Mouse (Mus musculus) MN1 (cell line): ENCODE measurements around the gene Rcan1.
"Not testable (repeated sequence)": the region's sequence is repeated elsewhere in the genome, so short reads cannot be mapped to it uniquely, and the experiment has no call there.

ENCODE experiments used
- DNase-seq: peaks from one replicate; pipeline ENCODE4 v3.0.0-alpha.2; 2016; ENCODE audit warnings: low spot score

The Rcan1 gene

DNA sequence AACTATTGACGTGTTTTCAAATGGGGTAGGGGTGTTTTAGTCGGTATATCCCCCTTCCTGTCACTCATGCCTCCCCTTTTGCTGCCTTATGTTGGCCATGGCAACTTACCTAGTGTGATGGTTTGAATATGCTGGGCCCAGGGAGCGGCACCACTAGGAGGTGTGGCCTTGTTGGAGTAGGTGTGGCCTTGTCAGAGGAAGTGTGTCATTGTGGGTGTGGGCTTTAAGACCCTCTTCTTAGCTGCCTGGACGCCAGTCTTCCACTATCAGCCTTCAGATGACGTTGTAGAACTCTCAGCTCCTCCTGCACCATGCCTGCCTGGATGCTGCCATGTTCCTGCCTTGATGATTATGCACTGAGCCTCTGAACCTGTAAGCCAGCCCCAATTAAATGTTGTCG is at the start of gene Rcan1:
TSS of gene Rcan1 (minus strand) at position 162 of the 400 bp plus-strand sequence.
- no peak for DNase-seq

DNA sequence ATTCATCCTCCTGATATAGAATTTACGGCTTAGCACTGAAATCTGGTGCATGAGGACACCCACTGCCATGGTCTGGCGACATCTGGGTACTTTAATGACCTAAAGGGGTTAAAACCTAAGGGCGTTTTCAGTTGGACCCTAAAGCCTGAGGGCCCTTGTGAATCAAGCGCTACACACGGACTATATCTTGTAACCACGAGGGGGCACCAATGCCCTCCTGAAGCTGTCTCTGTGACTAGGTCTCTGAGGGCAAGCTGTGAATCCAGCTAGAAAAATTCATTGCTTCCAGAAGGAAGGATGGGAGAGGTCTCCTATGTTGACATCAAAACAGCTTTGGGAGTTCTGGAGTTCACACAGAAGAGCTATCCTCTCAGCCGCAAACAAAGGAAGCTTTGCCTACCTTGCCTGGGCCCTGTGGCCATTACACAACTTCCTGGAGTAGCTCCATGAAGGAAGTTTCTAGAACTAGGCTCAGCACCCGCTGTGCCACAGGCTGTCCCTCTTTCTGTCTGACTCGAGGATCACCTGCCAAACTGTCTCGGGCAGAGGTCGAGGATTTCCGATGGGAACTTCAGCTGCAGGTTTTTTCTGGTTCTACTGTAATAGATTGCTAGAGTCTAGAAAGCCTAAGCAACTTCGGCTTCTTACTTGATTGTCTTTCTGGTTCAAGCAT is 49.3 kb upstream of the Rcan1 start:
- peak; percentile 55 for DNase-seq

DNA sequence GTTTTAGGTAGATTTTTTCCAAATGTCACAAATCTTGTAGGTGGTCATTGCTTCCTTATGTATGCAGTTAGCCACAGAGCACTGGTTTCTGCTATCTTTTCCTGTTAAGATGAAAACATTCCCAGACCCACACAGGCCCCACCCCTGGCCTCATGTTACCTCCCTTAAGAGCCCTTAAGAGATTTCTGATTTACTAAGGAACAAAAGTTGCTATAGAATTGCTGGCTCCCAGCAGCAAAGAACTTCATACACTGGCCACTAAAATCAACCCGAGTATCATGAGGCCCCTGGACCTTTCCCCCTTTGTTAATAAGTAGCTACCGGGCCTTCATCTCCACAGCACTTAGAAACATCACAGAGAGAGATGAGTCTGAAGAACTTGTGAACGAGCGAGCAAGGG is 48.1 kb upstream of the Rcan1 start:
- no peak for DNase-seq

DNA sequence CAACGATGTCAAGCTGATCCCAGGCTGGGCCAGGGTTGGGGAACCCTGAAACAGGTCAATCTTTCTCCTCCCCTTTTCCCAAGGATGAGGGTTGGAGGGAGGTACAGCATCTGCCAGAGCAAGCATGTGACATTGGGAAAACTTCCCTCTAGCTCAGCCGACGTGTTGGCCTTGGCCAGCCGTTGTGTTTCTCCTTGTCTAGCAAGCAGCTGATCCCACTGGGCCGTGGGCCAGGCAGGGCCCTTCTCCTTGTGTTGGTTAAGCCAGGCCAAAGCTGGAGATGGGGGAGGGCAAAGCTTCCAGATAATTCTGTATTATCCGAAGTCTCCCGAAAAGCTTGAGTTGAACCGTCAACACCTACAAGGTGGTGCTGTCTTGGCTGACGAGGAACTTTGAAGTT is 45.5 kb upstream of the Rcan1 start:
- no peak for DNase-seq

DNA sequence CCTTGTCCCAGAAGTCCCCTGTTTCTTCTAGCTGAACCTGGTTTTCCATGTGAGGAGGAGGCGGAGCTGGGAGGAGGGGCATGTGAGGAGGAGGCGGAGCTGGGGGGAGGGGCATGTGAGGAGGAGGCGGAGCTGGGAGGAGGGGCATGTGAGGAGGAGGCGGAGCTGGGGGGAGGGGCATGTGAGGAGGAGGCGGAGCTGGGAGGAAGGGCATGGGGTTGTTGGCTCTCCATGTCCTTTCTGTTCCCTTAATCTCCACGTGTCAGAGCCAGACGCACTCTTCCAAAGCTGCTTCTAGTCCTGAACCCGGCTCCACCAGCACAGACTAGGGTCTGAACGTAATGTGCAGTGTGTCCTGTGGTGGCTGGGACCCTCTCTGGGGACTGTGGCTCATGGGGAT is 44.2 kb upstream of the Rcan1 start:
- DNase-seq = not testable (repeated sequence)

DNA sequence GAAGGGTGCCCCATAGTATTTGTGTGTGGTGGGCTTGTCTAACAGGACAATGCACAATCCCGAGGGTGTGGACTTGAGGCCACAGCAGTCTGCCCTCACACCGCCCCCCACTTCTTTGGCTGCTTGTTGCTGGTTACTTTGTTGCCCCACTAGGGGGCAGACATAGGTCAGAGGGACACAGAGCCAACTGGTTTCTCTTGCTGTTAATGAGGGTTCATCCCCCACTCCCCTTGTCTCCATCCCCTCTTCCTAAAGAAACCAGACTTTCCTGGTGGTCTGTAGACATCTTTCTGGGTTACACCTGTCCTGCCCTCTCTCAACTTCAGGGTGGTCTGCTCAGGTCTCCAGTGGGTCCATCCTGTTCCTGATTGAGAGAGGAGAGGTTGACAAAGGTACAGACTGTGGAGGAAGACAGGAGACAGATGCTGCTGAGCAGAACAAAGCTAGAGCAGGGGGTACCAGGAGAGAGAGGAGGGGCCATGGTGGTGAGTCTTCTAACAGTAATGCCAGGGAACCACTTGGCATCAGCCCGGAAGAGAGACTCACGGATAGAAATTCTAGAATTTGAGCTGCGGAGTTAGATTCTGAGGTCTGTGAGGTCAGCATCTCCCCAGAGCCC is 41.2 kb upstream of the Rcan1 start:
- no peak for DNase-seq

DNA sequence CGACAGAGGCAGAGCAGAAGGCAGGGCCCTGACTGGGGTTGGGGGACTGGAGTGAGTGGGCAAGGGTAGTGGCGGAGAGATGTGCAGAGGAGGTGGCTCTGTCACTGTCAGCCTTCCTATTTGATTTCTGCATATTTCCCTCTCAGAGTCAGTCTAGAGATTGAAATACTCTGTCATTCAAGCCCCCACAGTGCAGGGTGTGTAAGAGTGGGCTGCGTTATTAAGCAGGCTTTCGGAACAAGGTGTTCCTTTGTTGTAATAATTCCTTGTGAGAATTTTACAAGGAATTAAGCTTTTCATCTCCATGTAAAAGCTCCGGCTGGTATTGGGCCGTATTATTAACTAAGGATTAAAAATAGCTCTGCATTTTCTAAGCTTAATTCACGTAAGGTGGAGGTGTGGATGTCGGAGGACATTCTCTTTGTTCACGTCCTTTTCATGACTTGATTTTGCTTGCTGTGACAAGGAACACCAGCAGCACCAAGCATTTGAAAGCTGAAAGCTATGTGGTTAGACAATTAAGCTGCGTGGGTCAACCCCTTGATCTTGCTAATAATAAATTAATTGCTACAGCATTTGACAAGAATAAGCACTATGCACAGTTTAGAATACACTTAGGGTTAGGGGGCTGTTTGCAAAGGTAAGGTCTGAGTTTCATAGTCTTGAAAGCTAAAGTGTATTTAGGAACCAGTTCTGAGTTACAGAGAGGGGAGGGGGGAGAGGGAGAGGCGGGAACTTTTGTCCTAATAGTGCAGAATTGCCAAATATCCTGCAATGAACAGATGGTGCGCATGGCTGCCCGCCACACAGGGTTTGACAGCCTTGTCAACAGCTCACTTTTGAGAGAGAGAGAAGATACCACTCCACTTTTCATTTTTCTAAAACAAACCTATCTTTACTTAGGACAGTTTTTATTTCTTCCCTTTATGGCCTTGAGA is 40.4 kb upstream of the Rcan1 start:
- no peak for DNase-seq

DNA sequence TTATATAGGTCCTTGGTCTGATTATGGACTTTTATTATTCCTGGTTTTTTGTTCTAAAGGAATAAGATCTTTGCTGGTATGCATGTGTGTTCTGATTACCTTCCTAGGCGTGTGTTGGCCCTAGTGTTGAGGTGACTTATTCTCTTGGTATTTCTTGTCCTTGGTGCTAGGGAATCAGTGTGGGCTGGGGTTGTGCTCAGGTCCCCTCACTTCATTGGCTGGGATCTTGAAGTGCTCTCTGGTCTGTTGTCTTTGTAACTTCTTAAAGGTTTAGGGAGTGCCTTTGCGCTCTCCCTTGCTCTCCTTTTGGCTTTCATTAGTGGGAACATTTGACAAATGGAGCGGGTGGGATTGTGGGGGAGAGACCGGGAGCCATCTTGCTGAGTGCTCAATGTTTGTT is 36.9 kb upstream of the Rcan1 start:
- no peak for DNase-seq

DNA sequence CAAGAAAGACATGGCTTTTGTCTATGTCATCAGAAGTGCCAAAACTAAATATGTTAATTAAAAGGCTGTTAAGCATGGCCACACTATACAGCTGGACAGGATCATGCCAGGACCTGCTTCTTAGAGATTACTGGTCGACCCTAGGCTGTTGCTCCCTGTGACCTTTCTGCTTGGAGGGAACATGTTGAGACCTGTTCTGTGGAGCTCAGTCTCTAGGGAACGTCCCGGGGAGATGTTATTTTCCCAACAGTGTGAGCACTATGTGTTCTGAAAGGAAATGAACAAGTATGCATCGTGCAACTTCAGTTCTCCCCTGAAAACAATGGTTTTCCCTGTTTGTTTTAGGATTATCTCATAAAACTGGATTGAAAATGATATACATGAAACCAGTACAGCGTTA is 32.4 kb upstream of the Rcan1 start:
- no peak for DNase-seq

DNA sequence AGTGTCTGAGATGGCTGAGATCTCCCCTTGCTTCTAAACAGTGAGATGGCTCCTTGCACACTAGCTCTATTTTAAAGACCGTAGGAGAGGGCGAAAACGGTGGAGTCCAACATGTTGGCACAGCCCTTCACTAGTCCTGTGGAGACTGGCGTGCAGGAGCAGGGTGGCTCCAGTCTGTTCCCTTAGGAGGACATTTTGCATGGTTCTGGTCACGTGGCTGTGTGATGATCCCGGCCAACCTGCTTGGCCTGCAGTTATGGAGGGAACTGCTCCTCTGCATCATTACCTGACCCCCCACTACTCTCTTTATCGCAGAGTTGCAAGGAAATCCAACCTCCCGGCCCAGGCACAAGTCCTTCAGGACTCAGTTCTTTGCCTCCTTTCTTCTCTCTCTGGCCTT is 29.9 kb upstream of the Rcan1 start:
- no peak for DNase-seq

DNA sequence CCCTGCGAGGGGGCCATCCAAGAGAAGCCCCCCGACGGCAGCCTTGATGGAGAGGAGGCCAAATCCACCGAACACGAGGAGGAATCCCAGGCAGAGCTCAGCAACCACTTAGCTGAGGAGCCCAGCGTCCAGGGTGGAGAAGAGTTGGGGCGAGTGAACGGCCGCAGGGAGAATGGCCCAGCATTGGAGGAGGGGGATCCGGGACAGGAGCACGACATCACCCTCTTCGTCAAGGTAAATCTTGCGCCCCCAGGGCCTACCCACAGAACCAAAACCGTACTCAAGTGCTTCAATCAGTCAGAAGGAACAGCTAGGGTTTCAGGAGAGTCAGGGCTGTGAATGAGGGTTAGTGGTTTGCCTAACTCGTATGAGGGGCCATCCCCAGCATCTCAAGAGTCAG is 28.7 kb upstream of the Rcan1 start:
- DNase-seq = no peak

DNA sequence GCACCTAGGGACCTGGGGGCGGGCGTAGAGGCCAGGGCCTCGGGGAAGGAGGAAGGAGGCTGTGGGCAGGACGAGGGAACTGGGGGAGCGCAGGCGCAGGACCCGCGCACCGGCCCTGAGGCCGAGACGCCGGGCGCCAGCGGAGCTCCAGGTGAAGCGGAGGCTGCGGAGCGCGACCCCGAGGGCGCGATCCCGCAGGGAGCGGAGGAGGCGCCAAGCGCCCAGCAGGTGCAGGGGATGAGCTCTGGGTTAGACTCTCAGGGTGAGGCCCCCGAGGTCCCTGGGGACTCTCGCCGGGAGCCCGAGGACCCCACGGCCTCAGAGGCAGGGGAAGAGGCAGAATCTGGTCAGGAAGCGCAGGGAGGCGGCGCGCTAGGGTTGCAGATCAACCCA is 27.9 kb upstream of the Rcan1 start:
- no peak for DNase-seq

DNA sequence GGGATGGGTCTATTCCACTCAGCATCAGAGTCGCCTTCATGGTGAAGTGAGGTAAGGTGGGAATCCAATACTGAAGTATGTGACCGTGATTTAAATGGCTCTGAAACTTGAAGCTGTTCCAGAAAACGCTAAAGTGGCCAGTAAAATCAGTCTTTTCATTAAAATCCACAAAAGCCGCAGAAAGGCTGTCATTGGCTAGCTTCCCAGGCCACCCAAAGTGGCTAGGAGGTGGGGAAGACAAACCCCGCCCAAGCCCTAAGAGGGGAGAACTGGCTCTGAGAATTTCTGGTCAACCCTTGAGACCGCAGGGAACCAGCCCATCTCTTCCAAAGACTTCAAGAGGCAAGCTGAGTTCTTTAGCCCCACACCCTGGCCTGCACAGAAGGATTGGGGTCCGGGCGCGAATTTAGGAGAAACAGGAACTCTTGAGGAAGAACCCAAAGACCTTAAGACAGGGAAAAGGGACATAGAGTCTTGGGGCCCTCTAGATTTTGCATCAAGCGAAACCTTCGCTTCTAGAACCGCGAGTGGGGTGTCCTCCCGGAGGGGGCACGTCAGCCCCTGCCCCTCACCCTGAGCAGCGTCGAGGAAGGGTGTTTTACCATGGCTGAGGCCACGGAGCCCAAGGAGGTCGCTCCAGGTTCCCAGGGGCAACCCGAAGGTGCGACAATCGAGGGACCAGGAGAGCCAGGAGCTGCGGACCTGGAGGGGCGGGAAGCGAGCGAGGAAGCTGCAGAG is 27.4 kb upstream of the Rcan1 start:
- no peak for DNase-seq

DNA sequence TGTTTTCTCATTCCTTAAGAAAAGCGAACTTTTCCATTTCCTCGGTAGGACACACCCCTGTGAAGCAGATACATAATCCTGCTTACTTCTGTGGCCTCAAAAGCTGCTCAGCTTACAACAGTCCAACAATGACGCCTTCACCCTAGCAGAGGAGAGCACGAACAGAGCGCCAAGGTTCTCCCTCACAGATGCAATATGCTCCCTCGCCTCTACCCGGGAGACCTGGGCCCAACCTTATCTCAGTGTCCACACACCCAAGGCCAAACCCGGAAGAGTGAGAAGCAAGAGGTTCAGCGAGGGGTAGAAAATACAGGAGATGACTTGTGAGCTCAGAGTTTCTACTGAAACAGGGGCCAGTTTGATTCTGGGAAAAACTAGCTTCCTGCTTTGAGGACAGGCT is 18.7 kb upstream of the Rcan1 start:
- DNase-seq = no peak

DNA sequence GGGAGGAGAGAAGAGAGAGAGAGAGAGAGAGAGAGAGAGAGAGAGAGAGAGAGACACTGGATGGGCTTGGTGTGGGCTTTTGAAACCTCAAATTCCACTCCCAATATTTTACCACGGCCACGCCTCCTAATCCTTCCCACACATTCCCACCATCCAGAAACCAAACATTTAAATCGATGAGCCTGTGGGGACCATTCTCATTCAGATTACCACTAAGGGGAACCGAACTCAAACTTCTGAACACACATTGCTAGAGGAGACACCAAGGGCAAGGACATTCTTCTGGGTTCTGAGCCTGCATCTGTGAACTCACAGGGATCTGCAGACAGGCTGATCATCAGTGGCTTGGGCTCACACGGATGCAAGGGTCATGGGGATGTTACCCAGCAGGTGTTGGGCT is 17.8 kb upstream of the Rcan1 start:
- DNase-seq = no peak

DNA sequence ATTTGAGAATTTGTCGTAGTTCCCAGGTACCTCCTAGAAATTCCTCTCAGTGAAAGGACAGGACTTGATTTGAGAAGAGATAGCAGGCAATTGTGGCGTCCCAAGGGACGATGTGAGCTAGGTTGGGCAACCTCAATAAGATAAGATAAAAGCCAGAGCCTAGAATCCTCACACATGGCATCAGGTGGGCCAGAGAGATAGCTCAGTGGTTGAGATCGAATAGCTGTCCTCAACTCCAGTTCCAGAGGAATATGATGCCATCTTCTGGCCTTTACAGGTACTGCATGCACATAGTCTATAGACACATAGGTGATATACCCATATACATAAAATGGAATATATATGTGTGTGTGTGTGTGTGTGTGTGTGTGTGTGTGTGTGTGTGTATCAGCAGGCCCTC is 16.8 kb upstream of the Rcan1 start:
- peak; percentile 9 for DNase-seq

DNA sequence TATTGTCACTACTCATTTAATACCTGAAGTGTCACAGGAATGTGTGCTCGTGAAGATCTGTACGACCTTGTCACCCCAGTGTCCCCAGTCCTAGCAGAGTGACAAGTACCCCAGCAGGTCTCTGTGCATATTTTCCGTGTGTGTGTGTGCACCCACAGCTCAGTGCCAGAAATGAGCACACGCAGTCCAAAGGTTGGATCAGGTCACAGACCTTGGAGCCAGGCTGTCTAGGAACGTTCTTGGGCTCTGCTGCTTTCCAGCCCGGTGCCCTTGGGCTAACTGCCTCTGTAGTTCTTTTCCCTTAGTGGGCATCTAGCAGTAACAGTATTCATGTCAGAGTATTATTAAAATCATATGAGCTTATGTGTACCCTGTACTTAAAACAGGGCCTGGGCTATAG is 16.4 kb upstream of the Rcan1 start:
- no peak for DNase-seq

DNA sequence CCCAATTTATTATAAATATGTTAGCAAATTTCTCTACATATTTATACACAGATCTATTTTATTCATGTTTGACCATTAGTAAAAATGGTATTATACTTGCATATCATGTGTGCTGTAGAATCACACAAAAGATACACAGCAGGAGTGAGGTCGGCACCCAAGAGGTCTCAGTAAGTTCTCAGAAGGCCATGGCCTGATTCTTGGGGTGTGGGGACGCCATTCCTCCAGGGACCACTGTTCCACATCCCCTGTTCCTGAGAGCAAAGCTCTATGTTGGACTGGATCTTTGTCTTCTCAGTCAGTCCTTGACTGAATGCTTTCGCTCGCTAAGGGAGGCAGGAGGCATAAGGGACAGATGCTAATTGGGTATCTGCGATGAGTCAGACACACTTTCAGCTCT is 14.8 kb upstream of the Rcan1 start, which contains the start of gene Clic6:
TSS of gene Clic6 (plus strand) at position 301 of the 400 bp plus-strand sequence.
- DNase-seq = no peak

DNA sequence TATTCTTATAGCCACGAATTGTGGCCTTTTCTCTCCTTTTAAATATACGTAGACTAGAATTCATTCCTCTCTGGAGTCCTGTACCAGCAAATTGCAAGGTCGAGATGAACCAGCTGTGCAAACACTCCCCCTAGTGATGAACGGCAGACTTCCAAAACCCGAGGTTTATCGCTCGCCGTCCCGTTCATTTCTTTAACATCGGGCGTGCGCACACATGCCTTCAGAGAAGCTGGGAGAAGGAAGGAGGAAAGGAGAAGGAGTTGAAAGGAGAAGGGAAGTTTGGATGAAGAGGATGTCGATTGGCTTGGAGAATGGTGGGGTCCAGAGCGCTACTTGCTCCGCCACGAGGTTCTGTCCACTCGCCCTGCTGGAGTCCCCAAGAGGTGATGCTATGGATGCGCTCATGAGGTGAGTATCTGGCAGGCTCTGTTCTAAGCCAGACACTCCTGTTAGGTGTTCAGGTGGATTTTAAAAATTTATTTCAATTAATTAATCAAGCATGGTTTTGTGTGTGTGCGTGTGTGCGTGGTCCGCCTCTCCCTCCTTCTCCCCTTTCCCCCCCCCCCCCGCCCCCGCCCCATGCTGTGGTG is 8.0 kb upstream of the Rcan1 start:
- DNase-seq = peak; percentile 45

DNA sequence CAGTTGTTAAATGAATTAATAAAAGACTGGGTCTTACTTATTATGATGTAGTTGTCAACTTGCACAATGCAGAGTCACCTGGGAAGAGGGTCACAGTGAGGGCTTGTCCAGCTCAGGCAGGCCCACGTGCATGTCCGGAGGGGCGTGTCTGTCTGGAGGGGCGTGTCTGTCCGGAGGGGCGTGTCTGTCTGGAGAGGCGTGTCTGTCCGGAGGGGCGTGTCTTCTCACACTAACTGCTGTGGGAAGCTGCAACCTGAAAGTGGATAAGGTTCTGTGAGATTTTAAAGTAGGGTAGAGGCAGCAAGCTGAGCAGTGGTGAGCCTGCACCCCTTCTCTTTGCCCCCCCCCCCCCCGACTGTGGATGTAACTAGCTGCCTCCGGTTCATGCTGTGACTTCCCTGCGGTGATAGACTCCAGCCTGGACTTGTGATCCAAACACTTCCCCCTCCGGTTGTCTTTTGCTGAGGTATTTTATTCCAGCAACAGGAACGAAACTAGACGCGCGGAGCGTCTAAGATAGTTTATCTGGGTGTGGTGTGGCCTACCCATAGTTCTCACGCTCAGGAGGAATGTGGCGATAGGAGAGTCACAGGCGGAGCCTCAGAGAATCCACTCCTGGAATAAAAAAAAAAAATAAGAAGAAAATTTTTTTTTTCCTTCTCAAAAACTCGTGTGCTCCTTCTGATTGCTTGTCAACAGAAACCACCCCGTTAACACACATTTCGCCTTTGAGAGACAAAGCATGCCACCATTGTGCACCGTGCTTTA is 4.6 kb upstream of the Rcan1 start:
- DNase-seq = no peak

DNA sequence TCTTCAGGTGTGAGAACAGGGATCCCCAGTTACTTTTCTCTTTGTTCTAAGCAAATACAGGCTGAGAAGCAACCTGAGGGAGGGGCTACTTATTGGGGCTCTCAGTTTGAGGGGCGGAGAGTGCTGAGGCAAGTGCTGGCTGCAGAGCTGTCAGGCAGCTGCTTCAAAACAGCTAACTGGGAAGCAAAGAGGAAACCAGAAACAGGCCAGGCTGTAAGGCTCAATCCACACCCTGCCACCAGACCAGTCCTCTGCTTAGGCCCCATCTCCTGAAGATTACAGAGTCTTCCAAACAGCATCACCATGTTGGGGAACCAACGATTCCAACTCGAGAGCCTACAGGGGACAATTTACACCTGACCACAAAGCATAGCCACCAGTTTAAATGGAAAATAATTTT is 2.2 kb upstream of the Rcan1 start:
- DNase-seq = no peak
